Mouse (Mus musculus) heart, adult 2 months (tissue): ENCODE data around the gene Prss54. TPM values are rescaled to one million over a fixed set of nuclear protein-coding genes. Genes with fewer than 3 reads are reported as not detected.

Source experiments
- DNase-seq, 2 experiments: peaks; one replicate each; pipeline ENCODE4 v3.0.0; 2021
- H3K27ac ChIP-seq: fragments of 200-600 bp; 2 replicates; pipeline ENCODE4 v1.8.1; 2022
- H3K27me3 ChIP-seq: fragments of 200-500 bp; 2 replicates; pipeline ENCODE4 v1.6.1; 2012; ENCODE audit warnings: mild to moderate bottlenecking, low read length, inconsistent platforms, mixed read lengths; ENCODE audit not compliant: control insufficient read depth, insufficient read depth
- H3K36me3 ChIP-seq: fragments of 200-500 bp; 2 replicates; pipeline ENCODE4 v1.6.1; 2012; ENCODE audit warnings: low read length, inconsistent platforms; ENCODE audit not compliant: control insufficient read depth, insufficient read depth
- H3K4me1 ChIP-seq: fragments of 200-500 bp; 2 replicates; pipeline ENCODE4 v1.6.1; 2011; ENCODE audit warnings: low read length; ENCODE audit not compliant: control insufficient read depth, insufficient read depth
- H3K4me3 ChIP-seq: fragments of 200-600 bp; 2 replicates; pipeline ENCODE4 v1.8.1; 2022
- H3K79me2 ChIP-seq: fragments of 200-500 bp; replicated peaks from 2 replicates; pipeline ENCODE4 v1.6.1; 2012; ENCODE audit warnings: mild to moderate bottlenecking, inconsistent platforms, low read length, moderate library complexity, mixed read lengths; ENCODE audit not compliant: control insufficient read depth, insufficient read depth
- H3K9ac ChIP-seq: fragments of 200-500 bp; 2 replicates; pipeline ENCODE4 v1.6.1; 2012; ENCODE audit warnings: low read depth, mild to moderate bottlenecking, control low read depth, inconsistent platforms, low read length, mixed read lengths
- CTCF ChIP-seq: fragments of 200-600 bp; IDR thresholded peaks from 2 replicates; pipeline ENCODE4 v1.8.1; 2022; ENCODE audit warnings: antibody characterized with exemption, mild to moderate bottlenecking, moderate library complexity
- EP300 ChIP-seq: fragments of 200-500 bp; IDR thresholded peaks from 2 replicates; pipeline ENCODE4 v1.6.1; 2011; ENCODE audit warnings: low read depth, low read length, control low read depth; ENCODE audit not compliant: insufficient read depth
- POLR2A ChIP-seq: fragments of 200-500 bp; IDR thresholded peaks from 2 replicates; pipeline ENCODE4 v1.6.1; 2011; ENCODE audit warnings: mild to moderate bottlenecking, low read depth, low read length, control low read depth; ENCODE audit not compliant: insufficient read depth
- WGBS: fragments of 180-500 bp; shearing (Covaris S2); methylation state at CpG from one replicate; pipeline ENCODE4 v1.1.7; 2018; 5-methylcytosine and 5-hydroxymethylcytosine counted together
- intact Hi-C: fragments of 180-260 bp; cut with DNase I; formaldehyde crosslinking; loops from one replicate; pipeline ENCODE4 v1.15.1; 2025
- polyA plus RNA-seq: library from polyadenylated mRNA; depleted of rRNA; stranded (reverse); fragments of >200 nt; gene quantifications from 2 replicates; pipeline ENCODE4 v1.2.3, GENCODE M21; 2012
- total RNA-seq, 2 experiments: library from RNA; stranded (reverse); gene quantifications; 2 replicates each; pipeline ENCODE4 v1.2.3; 2021

Gene Prss54
- total and polyA plus RNA-seq, 3 experiments, result not detected

DNA sequence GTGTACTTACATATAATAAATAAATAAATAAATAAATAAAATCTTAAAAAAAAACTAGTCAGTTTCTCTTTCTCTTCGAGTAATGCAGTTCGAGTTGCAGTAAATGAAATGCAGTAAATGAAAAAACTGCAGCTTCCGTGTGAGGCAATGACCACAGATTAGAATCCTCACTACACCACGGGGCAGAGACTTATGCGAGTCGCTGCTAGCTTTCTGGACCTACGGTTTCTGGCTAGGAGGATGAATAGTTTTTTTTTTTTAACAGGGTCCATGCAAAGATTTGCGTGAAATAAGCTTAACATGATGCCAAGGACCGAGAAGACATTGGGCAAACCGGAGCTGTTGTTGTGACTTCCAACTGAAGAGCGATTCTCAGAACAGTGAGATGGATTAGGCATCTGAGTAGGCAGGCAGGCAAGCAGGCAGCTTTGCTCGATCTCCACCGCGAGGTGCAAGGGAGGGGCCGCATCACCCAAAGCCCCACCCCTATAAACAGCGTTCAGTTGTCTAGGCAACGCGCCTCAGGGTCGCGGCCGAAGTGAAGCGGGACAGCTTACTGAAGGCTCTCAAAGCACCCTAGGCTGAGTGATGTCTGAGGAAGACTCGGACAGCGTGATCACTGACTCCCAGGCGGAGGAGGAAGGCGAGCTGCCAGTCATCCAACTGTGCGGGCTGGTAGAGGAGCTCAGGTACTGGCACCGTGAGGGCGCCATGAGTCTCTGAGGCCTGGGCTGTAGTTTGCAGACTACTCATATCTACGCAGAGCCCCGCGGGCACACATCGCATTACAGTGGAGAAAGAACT is 42.4 kb downstream of the Prss54 start, which contains the start of gene Ccdc113:
Ccdc113 (plus strand) TSS at position 502 of the 804 bp plus-strand sequence.
- Histone ChIP-seq H3K27me3 (no peaks in the 10 kb centered on the region), H3K9ac (0 out of 2 replicates have a peak within 1 kb of the TSS, but pooled peaks have one; percentile 9), H3K36me3 (no peaks in the 10 kb centered on the region), H3K4me1 (no peaks in the 10 kb centered on the region), H3K4me3 (peak within 1 kb of the TSS; percentile 43), H3K79me2 (no peaks in the 10 kb centered on the region), H3K27ac (no peak within 1 kb of the TSS)
- peak; percentile 27 to 55 for DNase-seq
- WGBS, result 8% methylated on average over 33 of the region's 33 CpGs
- TF ChIP-seq CTCF (no peak), POLR2A (no peak), EP300 (no peak)
- intact Hi-C loops, result no loop called here

DNA sequence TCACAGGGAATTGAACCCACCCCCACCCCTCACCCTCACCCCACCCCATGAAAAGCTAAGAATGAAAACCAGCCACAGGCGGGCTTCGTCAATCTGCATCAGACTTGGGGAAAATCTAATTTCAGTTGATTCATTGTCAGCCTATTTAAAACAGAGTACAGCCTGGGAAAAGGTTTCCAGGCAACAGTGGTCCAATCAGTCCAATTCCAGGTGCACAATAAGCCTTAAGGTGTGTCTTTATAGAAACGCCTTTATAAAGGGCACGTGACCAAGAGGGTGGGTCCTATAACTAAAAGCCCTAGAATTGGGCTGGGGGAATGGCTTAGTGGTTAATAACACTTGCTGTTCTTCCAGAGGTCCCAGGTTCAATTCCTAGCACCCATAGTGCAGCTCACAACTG is 43.9 kb downstream of the Prss54 start:
- no peak for TF ChIP-seq CTCF
- no peak for TF ChIP-seq EP300
- TF ChIP-seq POLR2A, result no peak
- no peaks in the 10 kb centered on the region for H3K27me3 ChIP-seq
- H3K4me3 ChIP-seq, result no peak overlapping the region
- no peaks in the 10 kb centered on the region for H3K79me2 ChIP-seq
- intact Hi-C loops, result no loop called here
- H3K4me1 ChIP-seq, result no peaks in the 10 kb centered on the region
- no peak overlapping the region for H3K27ac ChIP-seq
- 80% methylated on average over 4 of the region's 4 CpGs for WGBS
- no peak overlapping the region for H3K9ac ChIP-seq
- DNase-seq, result no peak
- H3K36me3 ChIP-seq, result no peaks in the 10 kb centered on the region

DNA sequence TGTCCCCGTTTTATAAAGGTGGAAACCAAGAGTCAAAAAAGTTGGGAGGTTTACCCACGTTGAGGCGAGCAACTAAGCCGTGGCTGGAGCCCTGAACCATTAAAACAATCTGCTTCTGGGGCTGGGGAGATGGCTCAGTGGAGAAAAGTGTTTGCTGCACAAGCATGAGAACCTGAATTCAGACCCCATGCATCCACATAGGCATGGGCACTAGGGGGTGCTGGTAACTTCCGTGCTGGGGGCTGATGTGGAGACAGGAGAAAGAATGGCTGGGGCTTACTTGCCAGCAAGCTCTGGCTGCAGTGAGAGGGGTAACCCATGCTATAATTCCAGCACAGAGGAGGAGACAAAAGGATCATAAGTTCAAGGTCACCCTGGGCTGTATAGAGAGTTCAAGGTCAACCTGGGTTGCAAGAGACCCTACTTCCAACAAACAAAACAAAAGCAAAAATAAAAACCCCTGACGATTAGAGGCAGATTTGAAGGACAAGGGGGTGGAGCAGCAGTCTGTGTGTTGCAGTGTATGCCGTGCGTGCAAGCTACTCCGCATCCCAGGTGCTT is 47.3 kb downstream of the Prss54 start:
- H3K27ac ChIP-seq, result no peak overlapping the region
- H3K36me3 ChIP-seq, result no peaks in the 10 kb centered on the region
- no peaks in the 10 kb centered on the region for H3K79me2 ChIP-seq
- DNase-seq, result no peak
- no peak overlapping the region for H3K4me3 ChIP-seq
- no peaks in the 10 kb centered on the region for H3K27me3 ChIP-seq
- no peak for TF ChIP-seq EP300
- TF ChIP-seq POLR2A, result no peak
- TF ChIP-seq CTCF, result peak; percentile 19
- no peak overlapping the region for H3K9ac ChIP-seq
- intact Hi-C loops, result no loop called here
- H3K4me1 ChIP-seq, result no peaks in the 10 kb centered on the region
- WGBS, result 64% methylated on average over 9 of the region's 9 CpGs

DNA sequence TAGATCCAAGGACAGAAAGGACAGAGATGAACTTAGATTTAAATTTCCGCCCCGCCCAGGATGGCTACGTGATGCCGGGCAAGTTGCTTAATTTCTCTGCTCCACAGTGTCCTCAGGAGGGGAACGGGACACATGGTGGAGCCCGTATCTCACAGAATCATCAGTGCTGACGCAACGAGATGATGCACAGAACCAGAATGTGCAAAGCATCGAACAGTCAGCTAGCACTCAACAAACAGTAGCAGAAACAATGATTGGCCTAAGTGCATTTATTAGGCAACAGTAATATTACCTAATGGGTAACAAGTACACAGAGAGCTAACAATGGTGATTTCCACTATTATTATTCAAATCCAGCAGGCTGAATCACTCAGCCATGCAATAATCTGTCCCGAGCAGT is 47.9 kb downstream of the Prss54 start:
- no peaks in the 10 kb centered on the region for H3K27me3 ChIP-seq
- no peak for DNase-seq
- H3K9ac ChIP-seq, result no peak overlapping the region
- intact Hi-C loops, result no loop called here
- H3K4me1 ChIP-seq, result no peaks in the 10 kb centered on the region
- 87% methylated on average over 10 of the region's 10 CpGs for WGBS
- H3K4me3 ChIP-seq, result no peak overlapping the region
- TF ChIP-seq EP300 (no peak), CTCF (no peak), POLR2A (no peak)
- no peaks in the 10 kb centered on the region for H3K79me2 ChIP-seq
- H3K36me3 ChIP-seq, result no peaks in the 10 kb centered on the region
- no peak overlapping the region for H3K27ac ChIP-seq

DNA sequence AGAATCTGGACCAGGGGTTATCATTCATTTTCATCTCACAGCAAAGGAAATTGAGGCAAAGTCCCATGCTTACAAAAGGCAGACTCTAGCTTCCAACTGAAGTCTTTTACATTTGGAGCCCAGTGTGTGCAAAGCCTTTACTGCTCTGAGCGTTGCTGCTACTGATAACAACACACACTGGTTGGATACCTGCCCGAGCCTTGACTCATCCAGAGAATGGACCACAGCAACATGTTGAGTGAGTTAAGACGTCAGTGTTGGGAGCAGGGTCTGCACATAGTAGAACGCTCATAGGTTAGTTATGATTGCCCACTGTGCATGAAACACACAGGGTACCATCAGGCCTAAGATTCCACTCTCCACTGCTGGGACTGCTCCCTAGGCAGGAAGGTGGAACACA is 52.1 kb downstream of the Prss54 start:
- Histone ChIP-seq H3K36me3 (no peaks in the 10 kb centered on the region), H3K4me3 (no peak overlapping the region), H3K4me1 (no peaks in the 10 kb centered on the region), H3K27me3 (no peaks in the 10 kb centered on the region), H3K27ac (no peak overlapping the region), H3K79me2 (no peaks in the 10 kb centered on the region), H3K9ac (no peak overlapping the region)
- no peak for TF ChIP-seq CTCF
- no peak for TF ChIP-seq POLR2A
- no peak for TF ChIP-seq EP300
- intact Hi-C loops, result no loop called here
- WGBS, result 72% methylated on average over 4 of the region's 4 CpGs
- DNase-seq, result no peak

DNA sequence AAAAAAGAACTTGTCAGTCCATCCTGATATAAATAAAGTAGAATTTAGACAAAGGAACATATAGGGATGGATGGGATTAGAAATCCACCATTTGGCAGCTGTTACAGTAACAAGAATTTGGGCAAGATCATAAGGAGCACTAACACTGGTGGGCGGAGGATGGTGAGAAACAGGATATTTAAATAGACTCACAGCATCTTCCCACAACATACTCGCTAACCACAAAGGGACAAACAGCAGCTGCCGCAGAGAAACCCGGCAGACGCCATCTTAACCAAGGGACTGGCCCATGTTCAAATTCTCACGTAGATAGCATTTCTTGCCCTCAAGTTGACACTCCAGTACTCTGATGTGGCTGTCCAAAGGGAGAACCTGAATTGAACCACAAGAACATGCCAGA is 59.2 kb downstream of the Prss54 start:
- Histone ChIP-seq H3K4me1 (no peaks in the 10 kb centered on the region), H3K9ac (no peak overlapping the region), H3K27me3 (no peaks in the 10 kb centered on the region), H3K36me3 (no peaks in the 10 kb centered on the region), H3K27ac (no peak overlapping the region), H3K79me2 (no peaks in the 10 kb centered on the region), H3K4me3 (no peak overlapping the region)
- TF ChIP-seq EP300 (no peak), CTCF (no peak), POLR2A (no peak)
- intact Hi-C loops, result no loop called here
- DNase-seq, result no peak
- WGBS, result 77% methylated on average over 6 of the region's 6 CpGs
